Mouse (Mus musculus): ENCODE measurements around the gene Tbcel.

Gene Tbcel

GRCm38 (mm10) chr9:42484667-42485066 is 22.9 kb downstream of the Tbcel start:
- DNase-seq (ENCODE audit: low read depth), result no peak

- DNase-seq (ENCODE audit: low read depth), result no peak
Observed at GRCm38 (mm10) chr9:42482944-42483343, 24.7 kb downstream of the Tbcel start.

DNA sequence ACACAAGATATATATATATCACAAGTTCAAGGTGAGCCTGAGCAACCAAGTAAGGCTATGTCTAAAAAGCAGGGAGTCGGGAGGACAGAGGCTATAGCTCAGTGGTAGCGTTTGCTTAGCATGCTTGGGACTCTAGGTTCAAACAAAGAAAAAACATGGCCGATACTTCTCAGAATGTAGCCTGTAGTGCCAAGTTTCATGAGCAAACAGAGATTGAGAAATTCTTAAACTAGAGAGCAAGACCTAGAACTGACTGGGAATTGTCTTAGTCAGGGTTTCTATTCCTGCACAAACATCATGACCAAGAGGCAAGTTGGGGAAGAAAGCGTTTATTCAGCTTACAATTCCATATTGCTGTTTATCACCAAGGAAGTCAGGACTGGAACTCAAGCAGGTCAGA is 31.4 kb downstream of the Tbcel start:
- DNase-seq (ENCODE audit: low read depth), result no peak

- DNase-seq (ENCODE audit: low read depth), result no peak
Observed at GRCm38 (mm10) chr9:42474244-42474643, 33.4 kb downstream of the Tbcel start.

GRCm38 (mm10) chr9:42471921-42472747 is 35.5 kb downstream of the Tbcel start:
- DNase-seq (ENCODE audit: low read depth), result peak; percentile 57

DNA sequence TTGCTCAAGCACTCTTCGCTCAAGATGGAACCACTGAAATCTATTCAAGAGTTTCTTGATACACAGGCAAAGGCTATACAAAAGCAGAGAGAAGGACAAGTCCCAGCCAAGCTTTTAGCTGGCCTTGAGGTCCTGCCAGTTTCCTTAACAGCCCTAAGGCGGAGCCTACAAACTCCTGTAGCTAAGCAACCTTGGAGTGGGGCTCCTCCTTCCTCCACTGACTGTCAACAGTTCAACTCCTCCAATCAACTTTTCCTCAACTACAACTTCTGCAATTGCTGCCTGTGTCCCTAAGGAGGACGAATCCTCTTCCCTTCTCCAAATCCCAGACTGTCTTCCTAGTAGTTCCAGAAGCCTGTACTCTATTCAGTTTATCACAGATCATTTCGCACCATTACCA is 36.4 kb downstream of the Tbcel start:
- peak; percentile 53 for DNase-seq (ENCODE audit: low read depth)

GRCm38 (mm10) chr9:42469323-42469722 is 38.3 kb downstream of the Tbcel start:
- DNase-seq (ENCODE audit: low read depth), result no peak

DNA sequence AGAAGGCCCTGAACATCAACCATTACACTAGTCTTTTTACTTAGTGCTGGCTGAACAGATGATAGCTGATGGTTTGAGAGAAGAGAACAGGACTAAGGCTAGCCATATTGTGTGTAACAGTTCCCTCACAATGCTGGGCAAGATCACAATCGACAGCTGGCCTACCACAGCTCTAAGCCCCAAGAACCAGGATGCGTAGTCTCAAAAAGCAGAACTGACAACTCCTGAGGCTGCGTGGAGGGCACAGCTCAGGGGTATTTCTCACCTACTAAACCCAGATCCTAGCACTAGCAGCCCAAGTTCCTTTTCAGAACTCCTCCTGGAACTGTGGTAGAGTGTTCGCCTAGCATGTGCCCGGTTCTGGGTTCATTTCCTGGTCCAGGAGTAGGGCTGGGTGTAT is 39.2 kb downstream of the Tbcel start:
- DNase-seq (ENCODE audit: low read depth), result no peak

DNA sequence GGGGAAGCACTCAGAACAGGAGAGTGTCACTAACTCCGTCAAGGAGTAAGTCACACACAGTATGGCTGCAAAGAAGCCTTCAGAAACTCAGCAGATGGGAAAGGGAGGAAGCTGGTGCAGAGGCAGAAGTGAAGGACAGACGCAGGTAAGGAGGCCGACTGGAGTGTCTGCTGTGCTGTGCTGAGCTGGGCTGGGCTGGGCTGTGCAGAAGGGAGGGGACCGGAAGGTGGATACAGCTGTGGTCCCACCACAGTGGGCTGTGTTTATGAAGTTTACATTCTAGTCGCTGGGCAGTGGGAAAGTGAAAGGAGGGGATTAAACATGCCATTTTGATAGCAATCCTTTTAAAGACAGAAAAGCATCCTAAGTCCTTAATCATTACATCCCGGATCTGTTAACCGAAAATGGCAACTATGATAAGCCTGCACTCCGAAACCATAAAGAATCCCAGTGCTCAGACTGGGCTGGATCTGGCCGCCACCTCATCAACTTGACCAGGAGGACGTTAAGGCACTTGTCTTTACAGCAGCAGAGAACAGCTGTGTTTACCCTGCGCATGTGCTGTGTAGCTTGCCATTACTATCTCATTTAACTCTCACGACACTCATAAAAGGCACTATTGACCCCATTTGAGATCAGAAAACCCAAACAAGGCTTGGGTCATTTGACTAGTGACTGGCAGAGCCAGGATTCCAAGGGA is 40.3 kb downstream of the Tbcel start:
- no peak for DNase-seq (ENCODE audit: low read depth)

- no peak for DNase-seq (ENCODE audit: low read depth)
Observed at GRCm38 (mm10) chr9:42465661-42466091, 41.9 kb downstream of the Tbcel start.

DNA sequence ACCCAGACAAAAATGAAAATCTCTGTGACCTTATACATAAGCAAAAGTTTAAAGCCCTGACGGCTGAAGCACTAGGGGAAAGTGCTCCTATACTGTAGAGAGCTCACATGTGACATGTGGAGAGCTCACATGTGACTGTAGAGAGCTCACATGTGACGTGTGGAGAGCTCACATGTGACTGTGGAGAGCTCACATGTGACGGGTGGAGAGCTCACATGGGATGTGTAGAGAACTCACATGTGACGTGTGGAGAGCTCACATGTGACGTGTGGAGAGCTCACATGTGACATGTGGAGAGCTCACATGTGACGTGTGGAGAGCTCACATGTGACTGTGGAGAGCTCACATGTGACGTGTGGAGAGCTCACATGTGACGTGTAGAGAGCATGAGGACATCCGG is 43.4 kb downstream of the Tbcel start:
- DNase-seq (ENCODE audit: low read depth), result no peak

GRCm38 (mm10) chr9:42463220-42463989 is 44.2 kb downstream of the Tbcel start:
- DNase-seq (ENCODE audit: low read depth), result no peak

- no peak for DNase-seq (ENCODE audit: low read depth)
Observed at GRCm38 (mm10) chr9:42462585-42463219, 44.9 kb downstream of the Tbcel start.

DNA sequence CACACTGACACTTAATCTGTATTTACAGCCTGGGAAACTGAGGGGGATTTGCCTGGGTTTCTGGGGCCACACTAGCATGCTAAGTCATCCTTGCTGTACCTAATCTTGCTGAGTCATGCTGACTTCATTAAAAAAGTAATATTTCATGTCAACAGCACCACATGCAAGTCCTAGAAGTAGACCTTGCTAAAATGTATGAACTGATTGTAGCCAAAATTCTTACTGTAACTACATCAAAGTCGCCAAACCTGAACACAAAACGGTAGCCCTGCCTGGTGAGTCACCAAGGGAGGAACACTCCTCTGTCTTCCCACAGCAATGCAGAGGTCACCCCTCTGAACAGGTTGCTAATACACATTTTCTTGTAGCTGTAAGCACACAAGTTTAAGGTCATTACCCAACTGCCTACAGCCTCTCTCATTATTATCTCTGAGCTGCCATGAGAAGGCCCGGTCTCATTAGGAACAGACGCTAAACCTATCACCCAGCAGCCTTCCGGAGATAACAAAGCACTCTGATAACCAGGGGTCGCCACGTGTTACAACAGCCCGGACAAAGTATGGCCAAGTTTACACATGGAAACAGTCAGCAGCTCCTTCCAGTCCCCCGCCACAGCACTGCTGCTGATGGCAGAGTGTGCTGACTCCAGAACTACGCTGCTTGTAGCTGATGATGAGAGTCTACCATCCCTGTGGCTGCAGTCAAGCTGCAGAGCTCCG is 46.1 kb downstream of the Tbcel start:
- no peak for DNase-seq (ENCODE audit: low read depth)

GRCm38 (mm10) chr9:42460353-42460752 is 47.3 kb downstream of the Tbcel start:
- no peak for DNase-seq (ENCODE audit: low read depth)

DNA sequence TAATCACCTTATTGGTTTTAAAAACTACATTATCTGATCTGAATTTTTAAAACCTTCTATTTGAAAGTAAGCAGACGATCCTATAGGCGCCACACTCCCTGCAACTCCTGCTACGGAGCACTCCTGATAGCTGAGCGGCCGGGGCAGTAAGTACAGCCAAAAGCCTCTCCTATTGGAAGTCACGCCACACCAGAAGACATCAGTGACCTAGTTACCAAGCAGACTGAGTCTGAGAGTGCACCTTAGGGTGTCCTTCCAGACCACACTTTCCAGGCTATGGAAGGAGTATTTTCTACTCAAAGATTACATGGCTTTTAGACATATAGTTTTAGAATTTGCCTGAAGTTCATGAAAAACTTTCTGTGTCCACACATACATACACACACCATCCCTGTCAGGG is 47.9 kb downstream of the Tbcel start:
- DNase-seq (ENCODE audit: low read depth), result no peak

DNA sequence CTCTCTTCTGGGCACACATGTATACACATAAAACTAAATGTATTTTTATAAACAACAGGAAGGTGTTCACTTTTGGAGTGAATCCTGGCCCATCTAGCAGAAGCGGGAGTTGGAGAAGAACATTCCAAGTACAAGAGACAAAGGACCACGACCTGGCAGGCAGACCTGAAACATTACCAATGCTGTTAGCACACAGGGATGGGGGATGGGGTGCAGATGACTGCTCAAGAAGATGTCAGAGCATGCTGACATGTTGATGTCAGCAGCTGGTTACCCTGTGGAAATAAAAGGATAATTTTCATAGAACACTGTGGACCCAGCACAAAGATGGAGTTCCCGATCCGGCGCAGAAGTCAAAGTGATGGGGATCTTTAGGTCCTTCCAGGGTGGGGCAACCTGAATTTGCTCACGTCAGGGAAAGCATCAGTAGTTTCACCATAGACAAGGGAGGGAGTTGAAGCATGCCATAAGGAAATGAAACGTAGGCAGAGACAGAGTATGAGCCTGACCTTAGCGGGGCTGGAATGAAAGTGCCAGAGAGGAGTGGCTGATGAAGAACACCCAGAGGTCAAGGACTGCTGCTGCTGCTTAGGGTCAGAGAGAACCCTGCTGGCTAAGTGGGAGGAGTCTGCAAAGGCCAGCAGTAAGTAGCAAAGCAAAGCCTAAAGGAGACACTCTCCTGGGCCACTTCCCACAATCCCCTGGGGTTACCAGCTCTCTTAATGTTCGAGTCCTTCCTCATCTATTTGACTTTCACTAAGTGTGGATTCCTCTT is 48.7 kb downstream of the Tbcel start:
- DNase-seq (ENCODE audit: low read depth), result no peak

DNA sequence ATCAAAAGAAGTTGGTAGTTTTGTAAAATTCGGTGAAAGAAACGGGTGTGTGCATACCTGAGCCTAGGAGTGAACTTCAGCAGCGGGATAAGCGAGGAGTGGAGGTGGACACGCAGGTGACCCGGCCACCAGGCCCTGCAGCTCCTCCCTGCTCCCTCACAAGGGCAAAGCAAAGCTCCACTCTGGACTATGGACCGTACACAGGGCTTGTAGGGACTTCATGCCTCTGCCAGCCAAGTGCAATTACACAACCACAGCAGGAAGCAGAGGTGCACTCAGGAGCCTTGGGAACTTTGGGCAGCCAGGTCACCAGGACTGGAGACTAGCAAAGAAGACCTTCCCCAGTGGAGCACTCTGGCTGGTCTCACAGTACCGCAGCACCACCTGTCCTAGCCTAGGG is 50.1 kb downstream of the Tbcel start:
- DNase-seq (ENCODE audit: low read depth), result no peak

DNA sequence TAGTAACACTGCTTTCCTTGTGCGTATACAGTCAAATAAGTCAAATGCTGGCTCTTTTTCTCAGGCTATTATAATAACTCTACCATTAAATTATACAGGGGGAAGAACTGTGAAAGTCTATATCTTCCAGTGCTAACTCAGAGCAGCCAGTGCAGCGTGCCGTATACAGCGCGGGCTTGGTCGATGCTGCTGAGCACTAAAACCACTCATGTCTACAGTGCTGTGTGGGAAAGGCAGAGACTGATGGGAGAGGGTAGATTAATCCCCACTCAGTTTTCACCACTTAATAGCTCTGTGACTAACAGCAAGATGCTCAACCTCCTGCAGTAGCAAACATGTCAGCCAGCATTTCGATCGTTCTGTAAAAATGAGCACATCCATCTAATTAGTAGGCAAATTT is 53.2 kb downstream of the Tbcel start:
- DNase-seq (ENCODE audit: low read depth), result no peak

GRCm38 (mm10) chr9:42449043-42449442 is 58.6 kb downstream of the Tbcel start:
- no peak for DNase-seq (ENCODE audit: low read depth)

- no peak for DNase-seq (ENCODE audit: low read depth)
Observed at GRCm38 (mm10) chr9:42442100-42442499, 65.5 kb downstream of the Tbcel start.

Measured in fibroblast of lung, adult 2 months (primary cell).